Mouse (Mus musculus) CH12.LX (cell line): ENCODE results near the gene Acss2. TPM values are rescaled to one million over a fixed set of nuclear protein-coding genes. Genes with fewer than 3 reads are reported as not detected.

Experiments
- DNase-seq: peaks from one replicate; pipeline ENCODE4 v3.0.0-alpha.2; 2013; ENCODE audit errors: extremely low read depth
- H3K27ac ChIP-seq: 2 replicates; pipeline ENCODE4 v1.5.1; 2012; ENCODE audit warnings: low read depth, mild to moderate bottlenecking, control low read depth, moderate library complexity; ENCODE audit not compliant: insufficient read depth
- H3K27me3 ChIP-seq: replicated peaks from 2 replicates; pipeline ENCODE3; 2012; ENCODE audit warnings: inconsistent platforms
- H3K36me3 ChIP-seq, 2 experiments: replicated peaks in 1 of 2; 2 replicates each; pipeline versions ENCODE3 to v1.6.1; 2012; ENCODE audit warnings: inconsistent platforms in 1 of 2, low read length in 1 of 2, mild to moderate bottlenecking in 1 of 2, mixed read lengths in 1 of 2, moderate library complexity in 1 of 2; ENCODE audit not compliant: control insufficient read depth in 1 of 2, insufficient read depth in 1 of 2
- H3K4me1 ChIP-seq, 2 experiments: 2 replicates each; pipeline ENCODE4 v1.6.1; 2012; ENCODE audit warnings: inconsistent platforms in 1 of 2, moderate library complexity in 1 of 2; ENCODE audit not compliant: insufficient read depth in 2 of 2, control insufficient read depth in 1 of 2
- H3K4me2 ChIP-seq: 2 replicates; pipeline ENCODE4 v1.6.1; 2012; ENCODE audit warnings: low read depth, mild to moderate bottlenecking, control low read depth; ENCODE audit not compliant: poor library complexity, insufficient read depth, severe bottlenecking
- H3K4me3 ChIP-seq, 3 experiments: fragments of 150-350 bp in 1 of 3; sonication (generic) in 1 of 3; replicated peaks in 1 of 3; 2 replicates each; pipeline versions ENCODE3 to v1.5.1; 2011 to 2012; ENCODE audit warnings: low read depth in 2 of 3, low read length in 2 of 3, mild to moderate bottlenecking in 2 of 3, moderate library complexity in 2 of 3, control low read depth in 1 of 3, improper control_type of control experiment in 1 of 3, inconsistent platforms in 1 of 3, mixed read lengths in 1 of 3; ENCODE audit not compliant: poor library complexity in 1 of 3
- H3K79me2 ChIP-seq: replicated peaks from 2 replicates; pipeline ENCODE4 v1.6.1; 2012; ENCODE audit warnings: mild to moderate bottlenecking, moderate library complexity; ENCODE audit not compliant: control insufficient read depth, poor library complexity, insufficient read depth, severe bottlenecking; ENCODE audit errors: extremely low read depth
- H3K9ac ChIP-seq: 2 replicates; pipeline ENCODE4 v1.6.1; 2012; ENCODE audit warnings: low read depth, mild to moderate bottlenecking, control low read depth, moderate library complexity; ENCODE audit not compliant: insufficient read depth
- H3K9me3 ChIP-seq: replicated peaks from 2 replicates; pipeline ENCODE3; 2012; ENCODE audit warnings: low read length, inconsistent platforms, mixed read lengths
- BHLHE40 ChIP-seq: IDR thresholded peaks from 2 replicates; pipeline ENCODE4 v1.6.1; 2011; ENCODE audit warnings: mild to moderate bottlenecking, low read depth, low read length, improper control_type of control experiment
- CHD1 ChIP-seq: IDR thresholded peaks from 2 replicates; pipeline ENCODE4 v1.6.1; 2012; ENCODE audit warnings: low read depth, low read length, improper control_type of control experiment, inconsistent platforms
- E2F4 ChIP-seq: IDR thresholded peaks from 2 replicates; pipeline ENCODE4 v1.6.1; 2011; ENCODE audit warnings: low read depth, low read length, improper control_type of control experiment; ENCODE audit not compliant: insufficient replicate concordance
- GABPA ChIP-seq: IDR thresholded peaks from 2 replicates; pipeline ENCODE4 v1.6.1; 2012; ENCODE audit warnings: low read depth, low read length, improper control_type of control experiment, inconsistent platforms; ENCODE audit not compliant: insufficient replicate concordance
- HCFC1 ChIP-seq: IDR thresholded peaks from 2 replicates; pipeline ENCODE4 v1.6.1; 2012; ENCODE audit warnings: low read depth, mild to moderate bottlenecking, inconsistent platforms, low read length, improper control_type of control experiment
- IRF4 ChIP-seq: IDR thresholded peaks from 2 replicates; pipeline ENCODE4 v1.6.1; 2014; ENCODE audit warnings: low read depth, mild to moderate bottlenecking, inconsistent platforms, low read length, improper control_type of control experiment
- JUN ChIP-seq: IDR thresholded peaks from 2 replicates; pipeline ENCODE4 v1.6.1; 2011; ENCODE audit warnings: low read depth, mild to moderate bottlenecking, low read length, improper control_type of control experiment, moderate library complexity; ENCODE audit not compliant: insufficient read depth
- KAT2A ChIP-seq: IDR thresholded peaks from 2 replicates; pipeline ENCODE4 v1.6.1; 2012; ENCODE audit warnings: low read length, improper control_type of control experiment, inconsistent platforms; ENCODE audit not compliant: insufficient replicate concordance
- MAFK ChIP-seq: IDR thresholded peaks from 2 replicates; pipeline ENCODE4 v1.6.1; 2011; ENCODE audit warnings: low read length, improper control_type of control experiment; ENCODE audit not compliant: insufficient replicate concordance
- MYC ChIP-seq: IDR thresholded peaks from 2 replicates; pipeline ENCODE4 v1.6.1; 2011; ENCODE audit warnings: low read depth, mild to moderate bottlenecking, improper control_type of control experiment, low read length
- NRF1 ChIP-seq: IDR thresholded peaks from 2 replicates; pipeline ENCODE4 v1.6.1; 2014; ENCODE audit warnings: low read depth, mild to moderate bottlenecking, inconsistent platforms, low read length, improper control_type of control experiment, moderate library complexity
- PAX5 ChIP-seq: IDR thresholded peaks from 2 replicates; pipeline ENCODE4 v1.6.1; 2012; ENCODE audit warnings: low read length, inconsistent platforms, mixed read lengths
- POLR2AphosphoS2 ChIP-seq: IDR thresholded peaks from 2 replicates; pipeline ENCODE4 v1.6.1; 2011; ENCODE audit warnings: low read depth, low read length, improper control_type of control experiment
- RAD21 ChIP-seq: IDR thresholded peaks from 2 replicates; pipeline ENCODE4 v1.6.1; 2011; ENCODE audit warnings: low read depth, mild to moderate bottlenecking, low read length, improper control_type of control experiment, moderate library complexity
- SMC3 ChIP-seq: IDR thresholded peaks from 2 replicates; pipeline ENCODE4 v1.6.1; 2011; ENCODE audit warnings: low read depth, low read length, improper control_type of control experiment
- TBP ChIP-seq: conservative IDR thresholded peaks from 2 replicates; pipeline ENCODE4 v1.6.1; 2011; ENCODE audit warnings: low read depth, low read length, improper control_type of control experiment
- TCF12 ChIP-seq: IDR thresholded peaks from 2 replicates; pipeline ENCODE4 v1.6.1; 2014; ENCODE audit warnings: low read depth, mild to moderate bottlenecking, inconsistent platforms, low read length, improper control_type of control experiment
- UBTF ChIP-seq: IDR thresholded peaks from 2 replicates; pipeline ENCODE4 v1.6.1; 2012; ENCODE audit warnings: low read depth, mild to moderate bottlenecking, inconsistent platforms, low read length, improper control_type of control experiment, moderate library complexity
- USF2 ChIP-seq: conservative IDR thresholded peaks from 2 replicates; pipeline ENCODE4 v1.6.1; 2011; ENCODE audit warnings: low read depth, low read length, improper control_type of control experiment
- ZC3H11A ChIP-seq: IDR thresholded peaks from 2 replicates; pipeline ENCODE4 v1.6.1; 2012; ENCODE audit warnings: low read depth, mild to moderate bottlenecking, inconsistent platforms, low read length, improper control_type of control experiment
- ZMIZ1 ChIP-seq: IDR thresholded peaks from 2 replicates; pipeline ENCODE4 v1.6.1; 2012; ENCODE audit warnings: low read depth, mild to moderate bottlenecking, inconsistent platforms, low read length, improper control_type of control experiment
- dilution Hi-C: fragments of 300-500 bp; cut with MboI; formaldehyde crosslinking; loops from 2 replicates; pipeline ENCODE4 v1.14.3; 2020; ENCODE audit warnings: low sequenced_read_pairs; ENCODE audit not compliant: extremely low pct_unique_long_range_greater_than_20kb, extremely low pct_ligation_motif_present
- in situ Hi-C: fragments of 300-500 bp; cut with MboI; formaldehyde crosslinking; loops from 3 replicates; pipeline ENCODE4 v1.14.3; 2019; ENCODE audit warnings: low sequenced_read_pairs, low pct_ligation_motif_present, low pct_unique_long_range_greater_than_20kb, mixed read lengths
- polyA plus RNA-seq: library from polyadenylated mRNA; unstranded; fragments of >175 nt; gene quantifications from 2 replicates; pipeline ENCODE4 v1.2.1, GENCODE M21; 2012; ENCODE audit warnings: low read depth; ENCODE audit not compliant: insufficient read length
- total RNA-seq, 2 experiments: library from RNA; depleted of rRNA; stranded (reverse); fragments of 300-350 nt in 1 of 2; fragments of >200 nt in 1 of 2; gene quantifications; 2 replicates each; pipeline ENCODE4 v1.2.3; 2012 to 2014

Gene Acss2
- total and polyA plus RNA-seq, 3 experiments = 3.4 to 11.0 (median 10.0) TPM

- Histone ChIP-seq H3K4me2 (no peak overlapping the region), H3K79me2 (no peaks in the 10 kb centered on the region)
- no peak for TF ChIP-seq SMC3
- no peak for TF ChIP-seq UBTF
- TF ChIP-seq CHD1 = no peak
- no peak for TF ChIP-seq USF2
- no peak for TF ChIP-seq KAT2A
- TF ChIP-seq, all 38 proteins: peak for 0
- H3K9me3 ChIP-seq = no peaks in the 10 kb centered on the region
- peaks cover 86% of the 10 kb centered on the region for H3K27me3 ChIP-seq
- in situ Hi-C loops = no loop called here
- no peak overlapping the region for H3K9ac ChIP-seq
- no peak for DNase-seq
- dilution Hi-C loops = no loop called here
- no peaks in the 10 kb centered on the region for H3K36me3 ChIP-seq
- peaks cover 9 to 12% of the 10 kb centered on the region in 2 experiments for H3K4me1 ChIP-seq
- no peak overlapping the region for H3K4me3 ChIP-seq
- no peak overlapping the region for H3K27ac ChIP-seq
Measured at GRCm38 (mm10) chr2:155611834-155612550, 94.2 kb downstream of the Acss2 start.

GRCm38 (mm10) chr2:155613326-155613755, 95.6 kb downstream of the Acss2 start:
- peaks cover 9 to 12% of the 10 kb centered on the region in 2 experiments for H3K4me1 ChIP-seq
- H3K36me3 ChIP-seq = no peaks in the 10 kb centered on the region
- peaks cover 89% of the 10 kb centered on the region for H3K27me3 ChIP-seq
- H3K4me3 ChIP-seq = peak overlapping the region in 2 of 3 experiments; percentile 32 to 57
- no peaks in the 10 kb centered on the region for H3K9me3 ChIP-seq
- DNase-seq = peak; percentile 77
- peak overlapping the region; percentile 74 for H3K4me2 ChIP-seq
- H3K79me2 ChIP-seq = no peaks in the 10 kb centered on the region
- no peak for TF ChIP-seq JUN
- TF ChIP-seq BHLHE40 = peak; percentile 63
- TF ChIP-seq, all 38 proteins: peak for 1
- no peak overlapping the region for H3K27ac ChIP-seq
- dilution Hi-C loops = no loop called here
- in situ Hi-C loops = no loop called here
- H3K9ac ChIP-seq = no peak overlapping the region

GRCm38 (mm10) chr2:155613953-155614352, 96.2 kb downstream of the Acss2 start:
- H3K4me3 ChIP-seq = peak overlapping the region in 2 of 3 experiments; percentile 12 to 32
- DNase-seq = no peak

More at GRCm38 (mm10) chr2:155613953-155614352, 96.2 kb downstream of the Acss2 start:
- TF ChIP-seq TBP = no peak
- no peak for TF ChIP-seq NRF1
- no peak for TF ChIP-seq SMC3
- no peak for TF ChIP-seq MAFK
- no peak for TF ChIP-seq GABPA
- TF ChIP-seq POLR2AphosphoS2 = no peak
- TF ChIP-seq RAD21 = no peak
- TF ChIP-seq IRF4 = no peak
- TF ChIP-seq ZC3H11A = no peak
- TF ChIP-seq E2F4 = no peak
- TF ChIP-seq TCF12 = no peak
- no peak for TF ChIP-seq MYC
- TF ChIP-seq BHLHE40 = no peak
- no peak for TF ChIP-seq ZMIZ1
- no peak for TF ChIP-seq PAX5
- no peak for TF ChIP-seq KAT2A
- no peak for TF ChIP-seq HCFC1
- no peaks in the 10 kb centered on the region for H3K36me3 ChIP-seq
- peaks cover 10 to 12% of the 10 kb centered on the region in 2 experiments for H3K4me1 ChIP-seq
- H3K4me2 ChIP-seq = peak overlapping the region; percentile 74
- dilution Hi-C loops (no loop called here), in situ Hi-C loops (no loop called here)
- H3K27ac ChIP-seq = no peak overlapping the region
- no peaks in the 10 kb centered on the region for H3K9me3 ChIP-seq
- peaks cover 87% of the 10 kb centered on the region for H3K27me3 ChIP-seq
- peak overlapping the region; percentile 5; the same call in 1 of the 2 replicates for H3K9ac ChIP-seq
- no peaks in the 10 kb centered on the region for H3K79me2 ChIP-seq
